Mouse (Mus musculus) lung, postnatal 14 days (tissue): ENCODE data around the gene Plod2.

ENCODE experiments used
- DNase-seq: peaks from one replicate; pipeline ENCODE4 v3.0.0; 2021

Gene Plod2

GRCm38 (mm10) chr9:92541977-92542561, at the start of gene Plod2:
Plod2 (plus strand) TSS chr9:92542223.
- peak; percentile 75 for DNase-seq

GRCm38 (mm10) chr9:92499710-92500410, 42.2 kb upstream of the Plod2 start:
- DNase-seq: peak; percentile 95

GRCm38 (mm10) chr9:92504256-92504655, 37.8 kb upstream of the Plod2 start:
- no peak for DNase-seq

DNA sequence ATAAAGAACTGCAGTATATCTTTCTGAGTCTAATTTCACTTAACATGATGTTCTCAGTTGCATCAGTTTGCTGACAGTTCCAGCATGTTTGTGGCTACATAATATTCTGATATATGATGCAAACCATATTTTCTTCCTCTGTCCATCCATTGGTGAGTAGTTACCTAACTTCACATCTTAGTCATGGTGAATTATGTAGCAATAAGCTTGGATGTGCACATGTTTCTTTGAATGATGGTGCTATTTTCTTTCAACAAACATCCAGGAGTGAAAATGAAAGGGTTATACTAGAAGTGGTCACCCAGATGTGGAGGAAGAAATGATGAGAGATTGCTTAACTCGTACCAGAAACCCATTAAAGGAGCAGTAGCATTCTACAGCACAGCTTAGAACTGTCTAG, 37.1 kb upstream of the Plod2 start:
- DNase-seq: no peak

DNA sequence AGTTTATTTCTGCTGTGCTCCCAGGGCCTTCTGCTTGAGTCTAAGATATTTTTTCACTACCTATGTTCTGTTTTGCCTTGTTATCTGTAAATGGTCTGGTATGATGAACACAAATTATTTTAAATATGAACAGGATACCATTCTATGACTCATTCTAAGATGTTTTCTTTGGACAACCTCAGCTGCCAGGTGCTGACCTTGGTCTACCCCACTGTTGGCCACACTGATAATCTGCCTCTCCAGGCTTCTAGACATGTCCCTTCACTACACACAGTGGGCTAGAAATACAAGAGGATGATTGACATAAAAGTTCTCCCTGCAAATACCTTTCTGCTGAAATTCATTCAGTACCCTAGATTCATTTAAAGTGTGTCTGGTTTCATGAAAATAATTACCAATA, 30.3 kb upstream of the Plod2 start:
- DNase-seq: no peak

GRCm38 (mm10) chr9:92517036-92517435, 25.0 kb upstream of the Plod2 start:
- no peak for DNase-seq

DNA sequence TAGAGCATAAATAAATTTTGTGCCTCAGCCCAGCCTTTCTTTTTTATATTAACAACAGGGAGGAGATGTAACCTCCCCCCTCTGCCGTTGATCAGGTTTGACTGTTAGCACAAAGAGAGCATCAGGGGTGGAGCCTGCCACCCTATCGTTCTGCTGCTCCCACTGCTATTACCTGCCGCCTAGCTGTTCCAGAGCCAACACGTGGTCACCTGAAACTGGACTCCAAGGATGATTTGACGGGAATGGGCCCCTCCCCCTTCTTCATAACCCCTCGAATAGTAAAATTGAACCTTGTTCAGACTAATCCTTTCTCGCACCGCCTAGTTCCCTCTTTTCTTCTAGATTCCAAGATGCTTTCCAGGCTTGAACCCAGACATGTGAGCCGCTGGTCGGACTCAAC, 21.3 kb upstream of the Plod2 start:
- no peak for DNase-seq

DNA sequence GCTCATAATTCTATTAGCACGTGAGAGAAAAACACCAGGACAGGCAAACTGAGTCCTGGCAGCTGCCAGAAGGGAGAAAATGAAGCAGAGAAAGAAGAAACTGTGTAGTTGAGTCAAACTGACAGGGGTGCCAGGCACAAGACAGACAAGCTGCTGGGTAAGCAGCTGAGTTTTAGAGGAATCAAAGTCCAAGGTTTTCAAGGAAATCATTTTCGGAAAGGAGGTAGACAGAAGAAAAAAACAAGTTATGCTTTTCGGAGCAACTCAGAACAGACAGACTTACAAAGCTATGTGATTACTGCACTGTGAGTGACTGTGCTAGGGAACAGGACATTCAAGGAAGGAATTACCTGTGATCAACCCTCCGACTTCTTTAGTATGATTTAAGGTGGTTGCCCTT, 17.5 kb upstream of the Plod2 start:
- DNase-seq: no peak

GRCm38 (mm10) chr9:92530055-92530454, 12.0 kb upstream of the Plod2 start:
- DNase-seq: no peak

DNA sequence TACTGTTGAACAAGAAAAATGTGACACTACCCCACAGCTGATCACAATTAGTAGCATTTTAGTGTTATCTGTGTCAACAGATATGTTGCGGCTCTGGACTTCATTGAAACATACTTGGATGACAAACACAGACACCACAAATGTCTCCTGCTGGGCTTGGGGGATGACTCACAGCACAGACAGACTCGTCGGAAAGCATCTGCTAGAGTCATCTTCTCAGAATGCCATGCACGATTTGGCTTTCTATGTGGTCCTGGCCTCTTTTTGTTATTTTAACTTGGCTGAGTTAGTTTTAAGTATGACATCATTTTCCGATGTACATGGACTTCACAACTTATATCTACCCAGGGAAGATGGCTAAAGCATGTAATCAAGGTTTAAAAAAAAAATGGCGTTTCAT, 4.3 kb upstream of the Plod2 start:
- DNase-seq: no peak

GRCm38 (mm10) chr9:92538216-92538615, 3.8 kb upstream of the Plod2 start:
- DNase-seq: no peak

DNA sequence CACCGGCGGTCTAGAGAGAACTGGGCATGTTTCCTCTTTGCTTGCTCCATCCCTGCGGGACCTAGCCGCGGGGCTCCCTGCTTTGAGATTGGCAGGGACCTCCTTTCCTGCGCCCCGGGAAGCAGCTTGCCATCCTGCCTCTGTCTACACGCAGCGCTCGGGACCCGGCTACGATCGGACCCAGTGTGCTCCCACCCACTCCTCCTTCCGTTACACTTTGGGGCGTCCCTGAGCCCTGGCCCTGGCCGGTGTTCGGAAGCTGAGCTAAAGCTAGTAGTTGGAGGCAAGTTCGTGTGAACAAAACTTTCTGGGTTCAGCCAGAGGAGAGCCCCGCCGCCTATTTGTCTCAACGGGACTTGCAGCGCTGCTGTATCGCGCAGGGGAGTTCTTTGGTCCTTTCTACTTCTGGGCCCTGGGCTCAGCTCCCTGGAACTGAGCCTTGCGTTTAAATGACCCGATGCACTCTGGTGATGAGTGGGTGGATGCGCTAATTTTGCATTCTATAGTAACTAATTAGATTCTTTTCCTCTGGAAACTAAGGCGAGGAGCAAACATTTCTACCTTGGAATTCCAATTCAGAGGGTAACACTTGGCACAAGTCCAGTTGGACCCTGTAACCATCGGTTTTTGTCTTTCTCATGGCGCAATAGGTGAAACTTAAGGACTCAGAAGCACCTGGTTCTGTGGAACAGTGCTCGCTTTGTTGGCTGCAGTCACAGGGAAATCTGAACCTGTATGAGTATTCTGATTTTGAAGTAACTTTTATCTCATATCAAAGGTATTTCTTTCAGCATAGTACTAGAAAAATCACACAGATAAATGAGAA, 781 bp downstream of the Plod2 start:
- peak; percentile 55 for DNase-seq

DNA sequence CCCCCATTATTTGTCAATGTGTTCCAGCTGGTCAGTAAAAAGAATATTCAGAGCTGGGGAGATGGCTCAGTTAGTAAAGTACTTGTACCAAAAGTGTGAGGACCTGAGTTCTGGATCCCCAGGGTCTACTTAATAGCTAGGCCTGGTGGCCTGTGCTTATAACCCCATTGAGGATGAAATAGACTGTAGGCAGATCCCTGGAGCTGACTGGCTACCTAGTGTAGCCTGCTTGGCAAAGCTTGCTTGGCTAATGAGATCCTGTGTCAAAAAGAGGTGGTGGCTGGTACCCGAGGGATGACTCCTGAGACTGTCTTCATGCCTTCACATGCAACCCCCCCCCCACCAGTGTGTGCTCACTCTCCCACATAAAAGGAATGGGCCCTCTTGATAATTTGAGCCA, 2.1 kb downstream of the Plod2 start:
- DNase-seq: no peak

DNA sequence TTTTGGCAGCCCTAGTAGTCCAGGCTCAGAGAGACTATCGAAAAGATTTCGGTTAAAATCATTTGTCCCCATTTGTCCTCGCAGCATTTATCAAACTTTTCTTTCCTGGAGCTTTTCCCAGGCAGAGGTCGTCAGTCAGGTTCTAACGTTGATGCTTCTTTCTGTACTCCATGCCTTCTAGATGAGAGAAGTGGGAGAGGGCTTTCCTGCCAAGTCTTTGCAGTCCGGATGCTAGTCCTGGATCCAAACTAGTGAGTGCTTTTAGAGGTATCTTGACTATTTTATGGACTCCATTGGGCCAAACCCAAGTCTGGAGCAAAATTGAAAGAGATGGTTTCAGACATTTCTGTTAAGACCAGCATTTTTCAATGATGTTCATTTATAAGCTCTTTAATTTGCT, 3.0 kb downstream of the Plod2 start:
- no peak for DNase-seq

DNA sequence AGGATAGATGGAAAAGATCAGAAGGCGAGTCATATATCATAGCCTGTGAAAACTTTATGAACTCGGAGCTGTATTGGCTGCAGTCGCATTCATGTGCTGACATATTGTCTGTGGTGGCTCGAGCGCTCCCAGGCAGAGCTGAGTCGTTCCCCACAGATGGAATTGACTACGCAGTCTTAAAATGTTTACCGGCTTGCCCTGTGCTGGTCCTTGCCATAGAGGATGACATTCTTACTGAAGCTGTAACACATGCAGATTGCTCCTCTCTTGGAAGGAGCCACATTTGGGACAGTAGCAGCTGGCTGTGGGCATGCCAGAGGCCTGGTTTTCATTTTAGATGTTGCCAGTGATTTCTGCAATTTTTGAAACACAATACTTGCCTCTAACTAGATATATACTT, 4.4 kb downstream of the Plod2 start:
- no peak for DNase-seq

GRCm38 (mm10) chr9:92547106-92547505, 5.1 kb downstream of the Plod2 start:
- no peak for DNase-seq

DNA sequence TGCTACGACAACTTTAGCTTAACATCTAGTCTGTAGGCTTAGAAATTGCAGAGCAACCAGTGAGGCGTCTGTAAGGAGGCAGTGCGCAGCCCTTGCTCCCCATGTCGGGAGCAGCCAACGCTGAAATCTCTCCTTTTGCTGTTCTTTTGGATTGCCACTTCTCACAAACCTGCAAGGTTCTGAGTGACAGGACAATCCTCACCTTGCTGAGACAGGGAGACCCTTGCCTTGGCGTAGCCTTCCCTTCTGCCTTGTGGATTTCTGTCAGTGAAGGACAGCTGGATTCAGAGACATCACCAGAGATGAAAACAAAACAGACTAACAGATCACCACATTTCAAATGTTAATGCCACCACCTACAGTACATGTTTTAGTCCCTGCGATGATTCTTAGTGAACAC, 5.8 kb downstream of the Plod2 start:
- DNase-seq: no peak

GRCm38 (mm10) chr9:92548603-92549002, 6.6 kb downstream of the Plod2 start:
- peak; percentile 22 for DNase-seq

- peak; percentile 28 for DNase-seq
Measured at GRCm38 (mm10) chr9:92549811-92550490, 7.9 kb downstream of the Plod2 start.

DNA sequence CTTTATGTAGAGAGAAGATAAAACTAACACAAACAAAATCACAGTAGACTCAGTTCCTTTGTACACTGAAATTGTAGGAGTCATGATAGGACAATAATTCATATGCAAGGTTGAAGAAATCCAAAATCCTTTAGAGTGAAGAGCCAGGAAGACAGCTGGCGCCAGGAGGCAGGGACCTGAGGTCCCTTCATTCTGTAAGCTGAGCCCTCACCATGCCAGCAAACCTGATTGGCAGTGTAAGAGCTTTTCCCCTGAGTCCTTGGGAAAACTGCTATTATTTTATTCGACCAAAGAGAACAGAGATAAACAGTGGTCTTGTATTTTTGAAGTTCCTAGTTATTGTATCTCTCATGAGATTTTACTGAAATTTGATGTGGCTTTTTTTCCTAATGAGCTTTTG, 9.0 kb downstream of the Plod2 start:
- no peak for DNase-seq

DNA sequence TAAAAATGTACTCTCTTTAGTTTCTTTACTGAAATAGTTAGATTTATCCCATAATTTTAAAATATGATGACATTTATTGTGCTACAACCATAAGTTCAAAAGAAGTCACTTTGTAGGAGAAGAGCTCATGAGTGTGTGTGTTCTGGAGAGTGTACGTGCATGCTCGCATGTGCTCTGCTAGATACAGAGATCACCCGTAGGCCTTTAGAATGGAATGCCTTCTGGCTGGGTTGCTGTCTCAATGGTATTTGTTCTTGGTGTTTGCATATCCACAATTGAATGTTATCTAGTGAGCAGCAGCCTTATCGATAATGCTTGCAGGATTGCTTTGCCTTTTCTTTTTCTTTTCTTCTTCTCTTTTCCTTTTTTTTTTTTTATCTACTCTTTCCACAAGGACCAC, 9.6 kb downstream of the Plod2 start:
- DNase-seq: no peak

- DNase-seq: no peak
Measured at GRCm38 (mm10) chr9:92552691-92553090, 10.7 kb downstream of the Plod2 start.
